Mouse (Mus musculus): ENCODE data around the gene Tex36. TPM values are rescaled to one million over a fixed set of nuclear protein-coding genes. Genes with fewer than 3 reads are reported as not detected.

Tex36 gene
- not detected in 2 replicates for polyA plus RNA-seq (2015; fragmentation: Nextera tagmentation; extraction: Ambion mirVana)

GRCm38 (mm10) chr7:133602058-133602457, at the start of gene Tex36:
Gene Tex36 (minus strand): TSS chr7:133602158.
- no peak for DNase-seq (ENCODE audit: low spot score)

GRCm38 (mm10) chr7:133645716-133646115, 43.8 kb upstream of the Tex36 start:
- no peak for DNase-seq (ENCODE audit: low spot score)

- no peak for DNase-seq (ENCODE audit: low spot score)
Observed at GRCm38 (mm10) chr7:133638821-133639220, 36.9 kb upstream of the Tex36 start.

GRCm38 (mm10) chr7:133638306-133638705, 36.3 kb upstream of the Tex36 start:
- no peak for DNase-seq (ENCODE audit: low spot score)

GRCm38 (mm10) chr7:133637361-133638305, 35.7 kb upstream of the Tex36 start, which contains the start of gene Edrf1:
Gene Edrf1 (plus strand): TSS chr7:133637543.
- peak; percentile 94 for DNase-seq (ENCODE audit: low spot score)

- DNase-seq (ENCODE audit: low spot score) = peak; percentile 86
Observed at GRCm38 (mm10) chr7:133636738-133637352, 34.9 kb upstream of the Tex36 start.

GRCm38 (mm10) chr7:133634932-133635650, 33.1 kb upstream of the Tex36 start:
- no peak for DNase-seq (ENCODE audit: low spot score)

- peak; percentile 52 for DNase-seq (ENCODE audit: low spot score)
Observed at GRCm38 (mm10) chr7:133632476-133632875, 30.5 kb upstream of the Tex36 start.

- no peak for DNase-seq (ENCODE audit: low spot score)
Observed at GRCm38 (mm10) chr7:133630821-133631220, 28.9 kb upstream of the Tex36 start.

GRCm38 (mm10) chr7:133627184-133627936, 25.4 kb upstream of the Tex36 start:
- no peak for DNase-seq (ENCODE audit: low spot score)

- DNase-seq (ENCODE audit: low spot score) = no peak
Observed at GRCm38 (mm10) chr7:133623226-133623625, 21.3 kb upstream of the Tex36 start.

- no peak for DNase-seq (ENCODE audit: low spot score)
Observed at GRCm38 (mm10) chr7:133620721-133621120, 18.8 kb upstream of the Tex36 start.

- DNase-seq (ENCODE audit: low spot score) = no peak
Observed at GRCm38 (mm10) chr7:133612981-133613380, 11.0 kb upstream of the Tex36 start.

- no peak for DNase-seq (ENCODE audit: low spot score)
Observed at GRCm38 (mm10) chr7:133609585-133609984, 7.6 kb upstream of the Tex36 start.

- no peak for DNase-seq (ENCODE audit: low spot score)
Observed at GRCm38 (mm10) chr7:133608631-133609340, 6.8 kb upstream of the Tex36 start.

GRCm38 (mm10) chr7:133607883-133608575, 6.1 kb upstream of the Tex36 start:
- no peak for DNase-seq (ENCODE audit: low spot score)

- no peak for DNase-seq (ENCODE audit: low spot score)
Observed at GRCm38 (mm10) chr7:133607331-133607730, 5.4 kb upstream of the Tex36 start.

GRCm38 (mm10) chr7:133604427-133605081, 2.6 kb upstream of the Tex36 start:
- DNase-seq (ENCODE audit: low spot score) = no peak

GRCm38 (mm10) chr7:133603156-133603555, 1.2 kb upstream of the Tex36 start:
- DNase-seq (ENCODE audit: low spot score) = no peak
